Mouse (Mus musculus) ES-E14 (cell line): ENCODE measurements around the gene Gm28539. TPM values are rescaled to one million over a fixed set of nuclear protein-coding genes. Genes with fewer than 3 reads are reported as not detected.

Experiments used
- DNase-seq: peaks from one replicate; pipeline ENCODE4 v3.0.0-alpha.2; 2013; ENCODE audit warnings: low read depth, low spot score
- H3K27ac ChIP-seq: 2 replicates; pipeline ENCODE4 v1.5.1; 2012; ENCODE audit warnings: low read depth, mild to moderate bottlenecking, low read length, moderate library complexity, mixed read lengths; ENCODE audit not compliant: poor library complexity, insufficient read depth, severe bottlenecking
- H3K36me3 ChIP-seq: 2 replicates; pipeline ENCODE4 v1.6.1; 2012; ENCODE audit warnings: mild to moderate bottlenecking, low read length, moderate library complexity, mixed read lengths; ENCODE audit not compliant: control insufficient read depth, poor library complexity, insufficient read depth, severe bottlenecking
- H3K4me1 ChIP-seq, 2 experiments: fragments of 150-350 bp in 1 of 2; sonication (generic) in 1 of 2; 2 replicates each; pipeline ENCODE4 v1.6.1; 2012; ENCODE audit warnings: low read length in 2 of 2, mild to moderate bottlenecking in 1 of 2, mixed read lengths in 1 of 2; ENCODE audit not compliant: control insufficient read depth in 2 of 2, insufficient read depth in 2 of 2, poor library complexity in 1 of 2
- H3K4me3 ChIP-seq, 2 experiments: fragments of 150-350 bp in 1 of 2; sonication (generic) in 1 of 2; 2 replicates each; pipeline ENCODE4 v1.5.1; 2012; ENCODE audit warnings: low read length in 2 of 2, low read depth in 1 of 2, mild to moderate bottlenecking in 1 of 2, mixed read lengths in 1 of 2; ENCODE audit not compliant: insufficient read depth in 1 of 2, poor library complexity in 1 of 2, severe bottlenecking in 1 of 2
- H3K9ac ChIP-seq: 2 replicates; pipeline ENCODE4 v1.6.1; 2012; ENCODE audit warnings: low read depth, mild to moderate bottlenecking, low read length, mixed read lengths; ENCODE audit not compliant: poor library complexity, insufficient read depth, severe bottlenecking
- H3K9me3 ChIP-seq: fragments of 150-350 bp; sonication (generic); 2 replicates; pipeline ENCODE4 v1.6.1; 2012; ENCODE audit warnings: low read depth, mild to moderate bottlenecking, low read length; ENCODE audit not compliant: control insufficient read depth, insufficient read depth
- CHD2 ChIP-seq: IDR thresholded peaks from 2 replicates; pipeline ENCODE4 v1.6.1; 2014; ENCODE audit warnings: mild to moderate bottlenecking, low read depth, low read length, inconsistent platforms
- HCFC1 ChIP-seq: IDR thresholded peaks from 2 replicates; pipeline ENCODE4 v1.6.1; 2012; ENCODE audit warnings: low read length, inconsistent platforms, borderline replicate concordance; ENCODE audit not compliant: insufficient read depth
- MAFK ChIP-seq: IDR thresholded peaks from 2 replicates; pipeline ENCODE4 v1.6.1; 2014; ENCODE audit warnings: mild to moderate bottlenecking, low read depth, low read length, inconsistent platforms; ENCODE audit not compliant: insufficient read depth
- ZC3H11A ChIP-seq: IDR thresholded peaks from 2 replicates; pipeline ENCODE4 v1.6.1; 2012; ENCODE audit warnings: low read depth, mild to moderate bottlenecking, inconsistent platforms, low read length, borderline replicate concordance
- ZNF384 ChIP-seq: IDR thresholded peaks from 2 replicates; pipeline ENCODE4 v1.6.1; 2012; ENCODE audit warnings: low read depth, low read length, inconsistent platforms
- in situ Hi-C, 2 experiments: fragments of 600-800 bp; cut with MboI; formaldehyde crosslinking; loops; one replicate each; pipeline ENCODE4 v1.15.1; 2025; ENCODE audit warnings: low sequenced_read_pairs in 2 of 2, inconsistent platforms in 1 of 2; ENCODE audit not compliant: unreplicated experiment in 2 of 2
- total RNA-seq: library from RNA; depleted of rRNA; stranded (reverse); fragments of 300-350 nt; gene quantifications from 2 replicates; pipeline ENCODE4 v1.2.3, GENCODE M21; 2012

The Gm28539 gene
- total RNA-seq, 1 experiment: not detected

DNA sequence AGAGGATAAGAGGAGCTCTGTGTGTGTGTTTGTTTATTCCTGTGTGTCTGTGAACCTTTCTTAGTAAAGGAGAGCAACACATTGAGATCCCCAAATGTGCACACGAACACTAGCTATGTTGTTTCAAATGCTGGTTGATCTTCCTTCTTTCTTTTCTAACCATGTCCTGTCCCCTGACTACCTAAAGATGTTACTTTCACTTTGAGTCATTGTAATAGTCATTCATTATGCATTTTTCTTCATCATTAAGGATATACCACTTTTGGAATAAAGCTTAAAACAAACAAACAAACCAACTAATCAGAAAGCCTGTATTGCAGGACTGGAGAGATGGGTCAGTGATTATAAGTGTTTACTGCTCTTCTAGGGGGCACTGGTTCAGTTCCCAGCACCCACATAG lies 69.3 kb downstream of the Gm28539 start:
- Histone ChIP-seq H3K27ac (no peak overlapping the region), H3K9ac (no peak overlapping the region), H3K4me3 (no peak overlapping the region), H3K36me3 (peaks cover 18% of the 10 kb centered on the region), H3K4me1 (no peaks in the 10 kb centered on the region), H3K9me3 (no peaks in the 10 kb centered on the region)
- no peak for TF ChIP-seq CHD2
- no peak for TF ChIP-seq ZC3H11A
- no peak for TF ChIP-seq HCFC1
- no peak for TF ChIP-seq MAFK
- no peak for TF ChIP-seq ZNF384
- no peak for DNase-seq
- in situ Hi-C loops: no loop called here

DNA sequence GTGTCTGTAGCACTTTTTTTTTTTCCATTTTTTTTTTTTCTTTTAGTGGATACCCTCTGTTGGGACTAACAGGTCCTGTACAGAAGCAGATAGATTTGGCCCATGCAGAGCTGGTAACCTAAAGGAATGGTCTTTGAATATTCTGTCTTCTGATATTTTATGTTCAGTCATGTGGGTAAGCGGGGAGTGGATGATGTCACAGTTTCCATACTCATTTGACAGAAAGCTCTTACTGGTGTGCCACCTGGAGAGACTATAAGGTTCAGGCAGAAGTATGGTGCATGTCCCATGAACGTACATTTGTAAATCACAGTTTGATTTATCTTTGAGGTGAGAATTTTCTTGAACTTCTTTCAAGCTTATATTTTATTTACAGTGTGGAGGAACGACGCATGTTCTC lies 79.7 kb downstream of the Gm28539 start:
- Histone ChIP-seq H3K27ac (no peak overlapping the region), H3K4me1 (no peaks in the 10 kb centered on the region), H3K4me3 (no peak overlapping the region), H3K9ac (no peak overlapping the region), H3K36me3 (peaks cover 26% of the 10 kb centered on the region), H3K9me3 (no peaks in the 10 kb centered on the region)
- no peak for DNase-seq
- no peak for TF ChIP-seq MAFK
- in situ Hi-C loops: no loop called here

DNA sequence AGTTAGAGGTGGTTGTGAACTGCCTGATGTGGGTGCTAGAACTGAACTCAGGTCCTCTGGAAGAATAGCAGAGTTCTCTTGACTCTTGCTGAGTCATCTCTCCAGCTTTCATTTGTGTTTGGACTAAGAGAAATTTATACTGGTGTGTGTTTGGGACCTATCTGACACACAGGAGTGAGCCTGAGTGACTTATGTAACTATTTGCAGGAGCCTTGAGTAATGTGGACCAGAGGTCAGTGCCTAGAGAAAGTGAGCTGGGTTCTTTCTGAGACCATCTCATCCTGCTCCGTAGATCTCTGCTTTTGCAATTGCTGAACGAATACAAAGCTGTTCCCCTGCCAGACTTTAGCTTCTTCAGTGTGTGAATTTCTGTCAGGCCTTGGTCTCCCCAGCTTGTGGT lies 85.4 kb downstream of the Gm28539 start:
- TF ChIP-seq HCFC1 (no peak), CHD2 (no peak), ZC3H11A (no peak), ZNF384 (no peak), MAFK (no peak)
- H3K4me1 ChIP-seq: no peaks in the 10 kb centered on the region
- no peak overlapping the region for H3K4me3 ChIP-seq
- H3K36me3 ChIP-seq: peaks cover 34% of the 10 kb centered on the region
- H3K9ac ChIP-seq: no peak overlapping the region
- no peaks in the 10 kb centered on the region for H3K9me3 ChIP-seq
- no peak overlapping the region for H3K27ac ChIP-seq
- no peak for DNase-seq
- in situ Hi-C loops: no loop called here

DNA sequence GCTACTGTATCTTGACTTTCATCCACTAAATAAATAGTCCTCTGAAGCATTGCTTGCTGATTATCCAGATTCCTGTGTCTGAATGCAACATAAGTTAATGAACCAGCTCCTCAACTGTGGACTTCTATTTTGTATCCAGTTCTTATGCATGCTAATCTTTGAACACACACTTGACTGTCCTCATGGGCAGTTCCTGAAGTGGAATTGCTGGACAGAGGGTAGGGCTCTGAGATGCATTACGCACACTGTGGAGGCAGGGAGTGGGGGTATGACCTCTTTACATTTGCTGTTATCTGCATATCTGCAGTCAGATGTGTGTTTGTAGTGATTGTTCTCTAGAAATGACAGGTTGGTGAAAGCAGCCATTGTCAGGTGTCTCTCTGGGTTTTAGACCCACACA lies 91.6 kb downstream of the Gm28539 start:
- Histone ChIP-seq H3K27ac (no peak overlapping the region), H3K9ac (no peak overlapping the region), H3K9me3 (no peaks in the 10 kb centered on the region), H3K4me1 (no peaks in the 10 kb centered on the region), H3K36me3 (peaks cover 28% of the 10 kb centered on the region), H3K4me3 (no peak overlapping the region)
- in situ Hi-C loops: no loop called here
- no peak for DNase-seq
- no peak for TF ChIP-seq MAFK
- TF ChIP-seq CHD2: no peak
- no peak for TF ChIP-seq ZNF384
- TF ChIP-seq HCFC1: no peak
- TF ChIP-seq ZC3H11A: no peak

DNA sequence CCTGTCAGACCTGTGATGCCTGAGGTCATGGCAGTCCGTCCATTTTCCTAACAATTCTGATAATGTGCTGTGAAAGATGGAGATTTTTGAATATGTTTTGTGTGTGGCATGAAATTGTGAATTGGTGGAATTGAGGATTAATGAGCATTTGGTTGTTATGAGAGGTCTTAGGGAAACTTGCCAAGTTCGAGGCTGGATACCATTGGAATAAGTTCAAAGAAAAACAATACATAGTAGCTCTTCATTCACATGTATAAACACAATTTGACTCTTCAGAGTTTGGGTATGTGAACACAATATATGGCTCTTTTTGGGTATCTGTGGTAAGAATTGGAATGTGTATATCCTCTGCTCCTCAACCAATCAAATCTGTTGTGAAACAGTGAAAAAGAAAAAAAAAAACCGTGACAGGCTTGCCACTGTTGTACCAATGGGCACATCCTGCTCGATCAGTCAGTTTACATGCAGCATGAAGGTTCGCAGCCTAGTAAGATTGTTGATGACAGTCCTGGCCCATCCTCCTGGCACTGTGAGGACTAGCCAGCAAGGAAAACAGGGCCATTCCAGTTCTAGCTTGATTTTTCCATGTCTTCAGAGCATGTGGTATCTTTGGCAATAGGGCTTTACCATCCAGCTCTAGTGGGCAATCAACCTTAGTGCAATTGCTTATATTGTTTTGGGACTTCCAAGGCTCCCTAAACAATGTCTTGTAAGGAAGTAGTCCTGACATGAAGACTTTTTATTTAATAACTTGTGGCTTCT lies 102.1 kb downstream of the Gm28539 start:
- peaks cover 0 to 2% of the 10 kb centered on the region in 2 experiments; a peak in 1 of 4 replicates for H3K4me1 ChIP-seq
- in situ Hi-C loops: no loop called here
- no peak overlapping the region for H3K4me3 ChIP-seq
- no peaks in the 10 kb centered on the region for H3K9me3 ChIP-seq
- H3K27ac ChIP-seq: no peak overlapping the region
- DNase-seq: no peak
- no peak overlapping the region for H3K9ac ChIP-seq
- H3K36me3 ChIP-seq: peaks cover 29% of the 10 kb centered on the region
- TF ChIP-seq MAFK: no peak
- TF ChIP-seq ZNF384: no peak
- TF ChIP-seq CHD2: no peak
- TF ChIP-seq ZC3H11A: no peak
- TF ChIP-seq HCFC1: no peak
